Mouse (Mus musculus): Measurements from ENCODE around the gene Sult1c1. TPM values are rescaled to one million over a fixed set of nuclear protein-coding genes. Genes with fewer than 3 reads are reported as not detected.

Gene Sult1c1
- polyA plus RNA-seq, 1 experiment from 2014 or later = not detected

Other genes starting within 250 kb of the Sult1c1 start
- not detected in 2 replicates for gene Sult1c2, start 144.3 kb downstream of the Sult1c1 start, polyA plus RNA-seq (2014; fragmentation: Nextera tagmentation; extraction: Ambion mirVana)